Mouse (Mus musculus) heart, adult 2 months (tissue): ENCODE measurements around the gene Calml4. TPM values are rescaled to one million over a fixed set of nuclear protein-coding genes. Genes with fewer than 3 reads are reported as not detected.
"Not testable (repeated sequence)": the region's sequence is repeated elsewhere in the genome, so short reads cannot be mapped to it uniquely, and the experiment has no call there.

Source experiments
- DNase-seq, 2 experiments: peaks; one replicate each; pipeline ENCODE4 v3.0.0; 2021
- H3K27ac ChIP-seq: fragments of 200-600 bp; 2 replicates; pipeline ENCODE4 v1.8.1; 2022
- H3K27me3 ChIP-seq: fragments of 200-500 bp; 2 replicates; pipeline ENCODE4 v1.6.1; 2012; ENCODE audit warnings: mild to moderate bottlenecking, low read length, inconsistent platforms, mixed read lengths; ENCODE audit not compliant: control insufficient read depth, insufficient read depth
- H3K36me3 ChIP-seq: fragments of 200-500 bp; 2 replicates; pipeline ENCODE4 v1.6.1; 2012; ENCODE audit warnings: low read length, inconsistent platforms; ENCODE audit not compliant: control insufficient read depth, insufficient read depth
- H3K4me1 ChIP-seq: fragments of 200-500 bp; 2 replicates; pipeline ENCODE4 v1.6.1; 2011; ENCODE audit warnings: low read length; ENCODE audit not compliant: control insufficient read depth, insufficient read depth
- H3K4me3 ChIP-seq: fragments of 200-600 bp; 2 replicates; pipeline ENCODE4 v1.8.1; 2022
- H3K79me2 ChIP-seq: fragments of 200-500 bp; replicated peaks from 2 replicates; pipeline ENCODE4 v1.6.1; 2012; ENCODE audit warnings: mild to moderate bottlenecking, inconsistent platforms, low read length, moderate library complexity, mixed read lengths; ENCODE audit not compliant: control insufficient read depth, insufficient read depth
- H3K9ac ChIP-seq: fragments of 200-500 bp; 2 replicates; pipeline ENCODE4 v1.6.1; 2012; ENCODE audit warnings: low read depth, mild to moderate bottlenecking, control low read depth, inconsistent platforms, low read length, mixed read lengths
- CTCF ChIP-seq: fragments of 200-600 bp; IDR thresholded peaks from 2 replicates; pipeline ENCODE4 v1.8.1; 2022; ENCODE audit warnings: antibody characterized with exemption, mild to moderate bottlenecking, moderate library complexity
- EP300 ChIP-seq: fragments of 200-500 bp; IDR thresholded peaks from 2 replicates; pipeline ENCODE4 v1.6.1; 2011; ENCODE audit warnings: low read depth, low read length, control low read depth; ENCODE audit not compliant: insufficient read depth
- POLR2A ChIP-seq: fragments of 200-500 bp; IDR thresholded peaks from 2 replicates; pipeline ENCODE4 v1.6.1; 2011; ENCODE audit warnings: mild to moderate bottlenecking, low read depth, low read length, control low read depth; ENCODE audit not compliant: insufficient read depth
- WGBS: fragments of 180-500 bp; shearing (Covaris S2); methylation state at CpG from one replicate; pipeline ENCODE4 v1.1.7; 2018; 5-methylcytosine and 5-hydroxymethylcytosine counted together
- intact Hi-C: fragments of 180-260 bp; cut with DNase I; formaldehyde crosslinking; loops from one replicate; pipeline ENCODE4 v1.15.1; 2025
- polyA plus RNA-seq: library from polyadenylated mRNA; depleted of rRNA; stranded (reverse); fragments of >200 nt; gene quantifications from 2 replicates; pipeline ENCODE4 v1.2.3, GENCODE M21; 2012
- total RNA-seq, 2 experiments: library from RNA; stranded (reverse); gene quantifications; 2 replicates each; pipeline ENCODE4 v1.2.3; 2021

Calml4 gene
- total and polyA plus RNA-seq, 3 experiments = 0.93 to 1.6 (median 1.4) TPM

- no peak for DNase-seq
- Histone ChIP-seq H3K4me3 (no peak overlapping the region), H3K79me2 (peaks cover 5% of the 10 kb centered on the region; the same call in 1 of the 2 replicates), H3K27me3 (no peaks in the 10 kb centered on the region), H3K9ac (no peak overlapping the region), H3K4me1 (peaks cover 7% of the 10 kb centered on the region), H3K27ac (no peak overlapping the region), H3K36me3 (0 out of 2 replicates have a peak, but pooled peaks cover 2% of the 10 kb centered on the region)
- WGBS = 86% methylated on average over 2 of the region's 2 CpGs
- intact Hi-C loops = no loop called here
- TF ChIP-seq EP300 = no peak
Measured at GRCm38 (mm10) chr9:62814751-62815150, 43.1 kb upstream of the Calml4 start.

DNA sequence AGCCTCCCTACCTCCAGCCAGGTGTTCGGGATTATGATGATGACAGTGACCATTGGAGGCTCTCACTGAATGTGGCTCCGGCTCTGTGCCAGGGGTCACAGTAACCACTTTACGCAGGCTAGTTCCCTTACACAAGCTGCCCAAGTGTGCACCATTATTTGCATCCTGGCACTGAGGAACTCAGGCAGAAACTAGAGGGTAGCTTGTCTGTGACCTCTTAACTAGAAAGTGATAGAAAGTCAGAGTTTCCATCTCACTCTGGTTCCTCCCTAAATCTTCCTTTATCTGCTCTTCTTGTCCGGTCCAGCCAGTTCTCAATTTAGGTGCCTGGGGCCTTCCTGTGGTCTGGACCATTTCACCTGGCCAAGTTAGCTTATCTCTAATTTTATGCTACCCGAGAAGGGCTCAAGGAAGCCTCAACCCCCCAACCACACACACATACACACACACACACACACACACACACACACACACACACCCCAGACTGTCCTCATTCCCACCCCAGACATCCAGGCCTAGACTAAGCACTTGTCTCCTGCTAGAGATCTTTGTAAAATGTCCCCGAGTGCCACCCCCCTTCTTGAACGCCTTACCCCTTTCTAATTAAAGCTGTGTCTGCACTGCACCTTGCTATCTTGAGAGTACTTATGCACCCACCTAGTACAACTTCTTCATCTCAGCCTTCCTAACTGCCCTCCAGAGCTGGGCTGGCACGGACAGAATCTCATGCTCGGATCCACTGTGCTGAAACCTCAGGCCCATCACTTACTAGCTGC is 41.4 kb upstream of the Calml4 start:
- H3K4me3 ChIP-seq = 0 out of 2 replicates have a peak overlapping the region, but pooled peaks have one; percentile 8

GRCm38 (mm10) chr9:62817099-62817571 is 40.7 kb upstream of the Calml4 start:
- H3K4me3 ChIP-seq = 0 out of 2 replicates have a peak overlapping the region, but pooled peaks have one; percentile 8
- peak; percentile 47 to 70 for DNase-seq
- 0 out of 2 replicates have a peak, but pooled peaks cover 2% of the 10 kb centered on the region for H3K36me3 ChIP-seq
- peak overlapping the region; percentile 48 for H3K27ac ChIP-seq
- H3K27me3 ChIP-seq = no peaks in the 10 kb centered on the region
- intact Hi-C loops = no loop called here
- TF ChIP-seq EP300 (no peak), POLR2A (no peak), CTCF (no peak)
- H3K79me2 ChIP-seq = no peaks in the 10 kb centered on the region
- H3K4me1 ChIP-seq = peaks cover 7% of the 10 kb centered on the region
- 34% methylated on average over 12 of the region's 12 CpGs for WGBS
- no peak overlapping the region for H3K9ac ChIP-seq

More for the DNA sequence above, 41.4 kb upstream of the Calml4 start:
- DNase-seq = no peak
- WGBS = 65% methylated on average over 9 of the region's 9 CpGs
- no peak overlapping the region; the same call in 1 of the 2 replicates for H3K27ac ChIP-seq
- H3K4me1 ChIP-seq = peaks cover 7% of the 10 kb centered on the region
- H3K9ac ChIP-seq = no peak overlapping the region
- no peaks in the 10 kb centered on the region for H3K79me2 ChIP-seq
- intact Hi-C loops = no loop called here
- no peaks in the 10 kb centered on the region for H3K27me3 ChIP-seq
- H3K36me3 ChIP-seq = 0 out of 2 replicates have a peak, but pooled peaks cover 2% of the 10 kb centered on the region
- no peak for TF ChIP-seq CTCF
- no peak for TF ChIP-seq EP300
- TF ChIP-seq POLR2A = no peak

- no peaks in the 10 kb centered on the region for H3K79me2 ChIP-seq
- no peaks in the 10 kb centered on the region for H3K27me3 ChIP-seq
- no peak for TF ChIP-seq POLR2A
- TF ChIP-seq EP300 = no peak
- TF ChIP-seq CTCF = no peak
- 61% methylated on average over 4 of the region's 4 CpGs for WGBS
- H3K4me1 ChIP-seq = peaks cover 3% of the 10 kb centered on the region; the same call in 1 of the 2 replicates
- intact Hi-C loops = no loop called here
- no peak overlapping the region for H3K9ac ChIP-seq
- H3K4me3 ChIP-seq = no peak overlapping the region
- DNase-seq = peak in 1 of 2 experiments; percentile 20
- no peaks in the 10 kb centered on the region for H3K36me3 ChIP-seq
- H3K27ac ChIP-seq = no peak overlapping the region; the same call in 1 of the 2 replicates
Measured at GRCm38 (mm10) chr9:62817828-62818614, 39.9 kb upstream of the Calml4 start.

GRCm38 (mm10) chr9:62819494-62819893 is 38.4 kb upstream of the Calml4 start:
- no peaks in the 10 kb centered on the region for H3K79me2 ChIP-seq
- H3K27ac ChIP-seq = no peak overlapping the region
- no peak for DNase-seq
- H3K4me1 ChIP-seq = peaks cover 3% of the 10 kb centered on the region; the same call in 1 of the 2 replicates
- no peak overlapping the region for H3K9ac ChIP-seq
- TF ChIP-seq POLR2A = no peak
- no peak for TF ChIP-seq EP300
- TF ChIP-seq CTCF = no peak
- no peaks in the 10 kb centered on the region for H3K36me3 ChIP-seq
- no peak overlapping the region for H3K4me3 ChIP-seq
- WGBS = 63% methylated on average over 3 of the region's 3 CpGs
- intact Hi-C loops = no loop called here
- no peaks in the 10 kb centered on the region for H3K27me3 ChIP-seq

GRCm38 (mm10) chr9:62819910-62820309 is 38.0 kb upstream of the Calml4 start:
- H3K9ac ChIP-seq, H3K79me2 ChIP-seq, H3K4me3 ChIP-seq, H3K27me3 ChIP-seq, H3K27ac ChIP-seq, H3K36me3 ChIP-seq, intact Hi-C loops, DNase-seq, H3K4me1 ChIP-seq: not testable (repeated sequence)
- 82% methylated on average over 6 of the region's 6 CpGs for WGBS
